Mouse (Mus musculus) G1E (cell line): ENCODE results near the gene Cyth4.

ENCODE experiments used
- CTCF ChIP-seq: IDR thresholded peaks from 2 replicates; pipeline ENCODE4 v1.5.1; 2012; ENCODE audit warnings: low read depth, low read length, inconsistent platforms, mixed read lengths
- GATA1 ChIP-seq: IDR thresholded peaks from 2 replicates; pipeline ENCODE4 v1.6.1; 2012; ENCODE audit warnings: borderline replicate concordance, low read length, inconsistent platforms, mixed read lengths
- GATA2 ChIP-seq: IDR thresholded peaks from 2 replicates; pipeline ENCODE4 v1.6.1; 2012; ENCODE audit warnings: low read depth, low read length, inconsistent platforms, borderline replicate concordance
- POLR2AphosphoS5 ChIP-seq: IDR thresholded peaks from 2 replicates; pipeline ENCODE4 v1.6.1; 2012; ENCODE audit warnings: low read depth, low read length, inconsistent platforms; ENCODE audit not compliant: insufficient replicate concordance
- TAL1 ChIP-seq: conservative IDR thresholded peaks from 2 replicates; pipeline ENCODE4 v1.6.1; 2012; ENCODE audit warnings: low read depth, low read length, inconsistent platforms, mixed read lengths

- TF ChIP-seq CTCF (no peak), GATA1 (no peak), TAL1 (no peak), GATA2 (no peak), POLR2AphosphoS5 (no peak)
Measured at GRCm38 (mm10) chr15:78576284-78576810, 20.5 kb upstream of the Cyth4 start.
